Mouse (Mus musculus) cerebellum, adult 2 months (tissue): ENCODE measurements around the gene Rpl9.

Experiments used
- CTCF ChIP-seq: fragments of 200-500 bp; IDR thresholded peaks from 2 replicates; pipeline ENCODE4 v1.5.1; 2011; ENCODE audit warnings: low read depth, mild to moderate bottlenecking, control low read depth, low read length, moderate library complexity, borderline replicate concordance; ENCODE audit not compliant: insufficient read depth
- POLR2A ChIP-seq: fragments of 200-500 bp; IDR thresholded peaks from 2 replicates; pipeline ENCODE4 v1.6.1; 2011; ENCODE audit warnings: low read length, control low read depth, borderline replicate concordance; ENCODE audit not compliant: insufficient read depth

DNA sequence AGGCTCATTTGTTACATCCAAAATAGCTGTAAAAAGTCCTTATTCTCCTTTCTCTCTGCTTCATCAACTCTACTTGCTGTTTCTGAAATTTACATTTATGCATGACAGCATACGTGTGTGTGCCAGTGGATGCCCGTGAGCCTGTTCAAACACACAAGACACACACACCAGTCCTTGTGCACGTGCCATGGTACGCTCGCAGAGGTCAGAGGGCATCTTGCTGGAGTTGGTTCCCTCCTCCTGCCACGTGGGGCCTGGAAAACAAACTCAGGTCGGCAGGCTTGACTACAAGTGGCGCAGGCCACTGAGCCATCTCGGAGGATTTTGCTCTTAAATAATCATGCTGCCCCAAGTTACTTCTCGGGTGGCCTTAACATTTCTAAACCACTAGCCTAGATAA, 40.7 kb downstream of the Rpl9 start:
- TF ChIP-seq CTCF (no peak), POLR2A (no peak)
